Mouse (Mus musculus) neural tube, embryonic 10.5 days (tissue): ENCODE data around the gene Car6.

ENCODE experiments used
- DNase-seq: peaks from one replicate; pipeline ENCODE4 v3.0.0-alpha.2; 2017; ENCODE audit warnings: low spot score; ENCODE audit errors: extremely low spot score

The Car6 gene

GRCm38 (mm10) chr4:150137368-150138083, 63.6 kb downstream of the Car6 start:
- DNase-seq, result no peak
